Mouse (Mus musculus): ENCODE data around the gene Slc9a3r1.
A peak's percentile ranks its signal among the peaks of the same experiment; 100 is the strongest.

The Slc9a3r1 gene

DNA sequence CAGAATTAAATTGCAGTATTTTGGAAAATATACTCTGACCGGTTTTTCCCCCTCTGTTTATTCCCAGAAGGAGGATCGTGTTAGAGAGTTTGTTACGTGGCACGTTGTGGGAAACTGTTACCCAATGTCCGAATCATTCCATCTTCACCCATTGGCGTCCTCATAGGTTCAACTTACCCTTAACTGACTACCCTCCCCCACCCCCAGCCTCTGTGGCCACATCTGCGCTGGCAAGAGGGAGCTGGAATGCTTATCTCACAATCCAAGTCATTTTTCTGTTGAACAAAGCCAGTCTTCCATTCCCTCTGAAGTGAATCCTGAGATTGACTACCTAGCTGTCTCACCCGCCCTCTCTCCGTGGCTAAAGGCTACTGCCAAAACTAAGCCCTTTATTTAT, 938 bp upstream of the Slc9a3r1 start:
- DNase-seq (ENCODE audit: low spot score in 2 of 2): no peak

DNA sequence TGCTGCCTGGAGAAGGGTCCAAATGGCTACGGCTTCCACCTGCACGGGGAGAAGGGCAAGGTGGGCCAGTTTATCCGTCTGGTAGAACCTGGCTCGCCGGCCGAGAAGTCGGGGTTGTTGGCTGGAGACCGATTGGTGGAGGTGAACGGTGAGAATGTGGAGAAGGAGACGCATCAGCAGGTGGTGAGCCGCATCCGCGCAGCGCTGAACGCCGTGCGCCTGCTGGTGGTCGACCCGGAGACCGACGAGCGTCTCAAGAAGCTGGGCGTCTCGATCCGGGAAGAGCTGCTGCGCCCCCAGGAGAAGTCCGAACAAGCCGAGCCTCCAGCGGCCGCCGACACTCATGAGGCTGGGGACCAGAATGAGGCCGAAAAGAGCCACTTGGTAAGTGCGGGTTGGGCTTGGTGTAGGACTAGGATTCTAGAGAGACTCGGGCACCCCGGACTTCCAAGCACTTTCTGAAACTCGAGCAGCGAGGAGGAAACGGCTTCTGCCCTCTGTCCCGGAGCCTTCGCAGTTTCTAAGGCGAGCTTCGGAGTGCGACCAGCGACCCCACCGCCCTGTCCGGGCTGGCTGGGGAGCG, 518 bp downstream of the Slc9a3r1 start:
- peak in 1 of 2 experiments; percentile 60 for DNase-seq (ENCODE audit: low spot score in 2 of 2)

DNA sequence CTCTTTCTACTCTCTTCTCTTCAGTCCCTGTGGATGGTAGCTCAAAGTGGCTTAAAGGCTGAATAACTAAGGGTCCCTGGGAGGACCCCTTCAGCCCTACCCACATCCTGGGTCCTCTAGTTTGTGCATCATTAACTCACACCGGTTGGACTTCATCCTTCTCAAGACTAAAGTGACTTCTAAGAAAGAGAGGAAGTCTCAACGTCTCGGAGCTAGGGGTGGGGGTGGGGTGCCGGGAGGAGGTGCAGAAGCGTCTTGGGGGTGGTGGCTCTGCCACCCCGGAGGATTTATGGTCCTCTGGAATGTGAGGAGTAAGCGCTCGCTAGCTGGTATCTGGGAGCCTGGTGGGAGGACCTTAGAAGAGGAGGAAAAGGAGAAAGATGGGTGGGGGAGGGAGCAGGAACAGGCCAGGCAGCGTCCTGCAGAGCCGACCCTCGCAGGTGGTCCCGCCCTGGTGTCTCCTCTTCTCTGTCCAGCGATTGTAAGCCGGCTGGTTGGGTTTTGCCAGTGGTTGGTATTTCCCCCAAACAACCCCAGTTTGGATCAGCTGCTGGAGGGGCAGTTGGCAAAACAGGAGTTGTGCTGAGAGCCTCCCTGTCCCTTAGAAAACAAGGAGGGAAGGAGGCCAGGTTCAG, 1.3 kb downstream of the Slc9a3r1 start:
- no peak for DNase-seq (ENCODE audit: low spot score in 2 of 2)

DNA sequence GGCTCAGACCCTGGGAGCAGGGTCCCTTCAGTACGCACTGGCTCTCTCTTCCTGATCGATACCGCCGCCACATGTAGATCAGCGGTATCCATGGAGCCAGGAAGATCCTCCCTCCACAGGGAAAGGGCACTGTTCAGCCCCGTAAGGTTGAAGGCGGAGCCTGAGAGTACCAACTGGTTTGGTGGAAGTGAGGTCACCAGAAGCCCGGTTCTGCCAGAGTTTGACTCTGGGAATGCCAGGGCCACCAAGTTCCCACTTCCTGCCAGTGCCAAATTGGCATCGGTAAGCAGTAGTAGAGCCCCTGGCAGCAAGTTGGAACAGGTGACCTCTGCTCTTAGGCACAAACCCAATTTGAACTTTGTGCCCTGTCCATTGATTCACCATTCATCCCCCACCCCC, 1.8 kb downstream of the Slc9a3r1 start:
- DNase-seq (ENCODE audit: low spot score in 2 of 2): no peak

DNA sequence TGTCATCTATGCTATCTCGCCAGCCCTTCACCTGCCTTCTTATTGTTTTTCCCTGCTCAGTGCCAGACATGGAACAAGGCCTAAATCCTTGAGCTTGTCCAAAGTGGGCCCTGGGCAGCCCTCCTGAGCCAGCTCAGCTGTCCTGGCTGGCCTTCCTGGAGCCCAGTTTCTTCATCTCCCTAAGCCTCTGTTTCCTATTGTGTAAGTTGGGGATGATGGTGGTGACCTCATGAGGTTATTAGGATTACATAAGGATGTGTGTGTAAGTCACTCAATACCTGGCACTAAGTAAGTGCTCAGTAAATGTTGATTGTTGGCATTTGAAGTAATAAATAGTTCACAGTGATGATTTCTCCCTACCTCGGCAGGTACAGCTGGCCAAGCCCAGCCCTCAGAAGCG, 3.6 kb downstream of the Slc9a3r1 start:
- no peak for DNase-seq (ENCODE audit: low spot score in 2 of 2)

DNA sequence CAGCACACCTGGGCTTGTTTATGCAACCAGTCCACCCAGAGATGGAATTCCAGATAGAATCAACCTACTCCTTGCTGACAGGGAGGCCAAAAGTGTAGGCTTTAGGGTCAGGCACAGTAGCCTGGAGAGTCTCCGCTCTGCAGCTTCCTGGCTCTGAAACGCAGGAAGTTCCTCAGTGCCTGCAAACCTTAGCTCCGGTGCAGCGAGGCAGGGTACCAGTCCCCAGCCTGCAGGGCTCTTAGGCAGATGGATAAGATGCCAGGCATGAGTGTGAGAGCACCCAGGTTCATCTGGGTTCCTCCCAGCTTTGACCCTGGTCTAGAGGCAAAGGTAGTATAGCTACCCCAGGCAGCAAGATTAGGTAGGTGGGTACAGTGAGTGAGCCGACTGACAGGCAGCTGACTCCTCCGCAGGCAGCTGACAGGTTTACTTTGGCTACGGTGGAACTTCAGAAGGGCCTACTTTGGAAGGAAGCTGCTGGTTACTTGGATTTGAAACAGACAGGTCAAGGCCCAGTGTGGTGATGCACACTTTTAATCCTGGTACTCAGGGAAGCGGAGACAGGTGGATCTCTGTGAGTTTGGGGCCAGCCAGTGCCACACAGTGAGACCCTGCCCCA, 4.6 kb downstream of the Slc9a3r1 start:
- no peak for DNase-seq (ENCODE audit: low spot score in 2 of 2)

DNA sequence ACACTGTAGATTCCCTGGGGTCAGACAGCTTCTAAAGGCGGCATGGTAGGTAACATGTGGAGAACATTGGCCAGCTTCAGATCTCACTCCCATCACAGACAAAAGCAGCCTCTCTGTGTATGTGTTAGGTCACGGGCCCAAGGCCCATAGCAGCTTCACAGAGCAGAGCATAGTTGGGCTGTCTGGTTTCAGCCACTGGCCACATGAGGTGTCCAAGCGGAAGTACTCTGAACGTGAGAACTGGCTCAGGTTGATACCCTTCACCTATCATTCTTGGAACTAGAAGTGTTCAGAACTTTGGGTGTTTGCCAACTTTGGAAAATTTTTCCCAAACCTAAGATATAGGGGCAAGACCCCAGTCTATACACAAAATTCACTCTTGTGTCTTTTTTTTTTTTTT, 6.3 kb downstream of the Slc9a3r1 start:
- DNase-seq (ENCODE audit: low spot score in 2 of 2): no peak

DNA sequence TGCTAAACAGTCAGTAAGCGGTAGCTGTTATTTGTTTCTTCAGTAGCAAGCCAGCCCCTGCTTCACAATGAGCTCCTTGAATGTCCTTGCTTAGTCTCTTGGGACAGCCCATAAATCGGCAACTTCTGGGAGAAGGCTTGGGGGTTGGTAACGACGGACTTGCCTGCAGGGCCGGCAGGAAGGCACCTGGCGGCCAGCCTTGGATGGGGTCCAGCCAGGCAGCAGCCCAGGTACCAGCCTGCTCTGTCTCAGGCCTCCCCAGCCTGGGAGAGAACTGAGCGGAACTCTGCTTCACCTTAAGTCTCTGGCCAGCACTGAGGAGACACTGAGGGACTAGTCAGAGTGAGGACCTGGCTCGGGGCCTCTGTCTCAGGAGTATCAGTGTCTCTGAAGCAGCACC, 8.0 kb downstream of the Slc9a3r1 start:
- no peak for DNase-seq (ENCODE audit: low spot score in 2 of 2)

DNA sequence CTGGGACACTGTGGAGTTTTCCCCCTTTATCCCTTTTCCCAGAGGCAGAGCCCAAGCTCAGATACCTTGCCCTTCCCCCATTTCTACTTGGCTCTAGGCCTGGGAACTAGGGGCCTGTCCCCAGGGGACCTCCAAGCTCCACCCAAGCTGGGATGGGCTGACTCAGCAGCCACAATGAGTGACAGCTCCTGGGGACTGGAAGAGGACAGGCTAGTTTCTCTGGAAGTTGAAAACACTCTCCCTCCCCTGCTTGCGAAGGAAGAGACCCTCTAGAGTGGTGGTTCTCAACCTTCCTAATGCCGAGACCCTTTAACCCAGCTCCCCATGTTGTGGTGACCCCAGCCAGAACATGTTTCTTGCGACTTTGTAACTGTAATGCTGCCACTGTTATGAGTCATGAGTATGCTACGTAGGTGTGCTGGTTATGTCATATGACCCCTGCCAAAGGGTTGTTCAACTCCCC, 9.7 kb downstream of the Slc9a3r1 start:
- no peak for DNase-seq (ENCODE audit: low spot score in 2 of 2)

DNA sequence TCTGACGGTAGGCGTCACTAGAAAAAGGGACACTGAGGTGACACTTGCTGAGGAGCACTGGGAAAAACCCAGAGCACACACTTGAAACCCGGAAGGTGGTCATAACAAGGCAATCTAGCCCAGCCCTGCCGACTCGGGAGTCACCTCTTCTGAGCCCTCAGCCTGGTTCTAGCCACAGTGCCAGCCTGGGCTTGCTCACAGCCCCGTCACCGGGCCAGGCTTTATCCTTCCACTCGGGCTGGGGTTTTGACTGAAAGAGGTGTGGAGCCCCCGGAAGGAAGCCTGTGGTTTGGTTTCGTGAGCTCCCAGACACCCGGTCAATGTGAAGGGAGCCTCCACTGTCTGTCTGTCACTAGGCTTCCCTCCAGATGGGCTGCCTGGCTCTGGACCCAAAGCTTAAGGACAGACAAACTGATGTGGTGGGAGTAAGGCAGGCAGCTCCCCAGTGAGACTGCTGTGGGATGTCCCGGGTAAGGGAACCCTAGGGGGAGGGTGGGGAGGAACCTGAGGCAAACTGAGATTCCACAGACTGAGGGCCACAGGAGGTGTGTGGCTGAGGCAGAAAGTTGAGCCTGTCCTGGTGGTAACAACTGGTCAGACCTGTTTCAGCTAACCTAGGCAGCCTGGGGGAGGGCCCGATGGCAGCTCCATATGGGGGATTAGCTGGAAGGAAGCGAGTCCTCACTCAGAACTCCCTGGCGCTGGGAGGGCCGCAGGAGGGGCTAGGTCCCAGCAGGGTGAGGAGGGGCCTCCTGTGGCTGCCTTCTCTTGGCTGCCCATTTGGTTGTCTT, 10.6 kb downstream of the Slc9a3r1 start:
- peak; percentile 69 to 71 for DNase-seq (ENCODE audit: low spot score in 2 of 2)

DNA sequence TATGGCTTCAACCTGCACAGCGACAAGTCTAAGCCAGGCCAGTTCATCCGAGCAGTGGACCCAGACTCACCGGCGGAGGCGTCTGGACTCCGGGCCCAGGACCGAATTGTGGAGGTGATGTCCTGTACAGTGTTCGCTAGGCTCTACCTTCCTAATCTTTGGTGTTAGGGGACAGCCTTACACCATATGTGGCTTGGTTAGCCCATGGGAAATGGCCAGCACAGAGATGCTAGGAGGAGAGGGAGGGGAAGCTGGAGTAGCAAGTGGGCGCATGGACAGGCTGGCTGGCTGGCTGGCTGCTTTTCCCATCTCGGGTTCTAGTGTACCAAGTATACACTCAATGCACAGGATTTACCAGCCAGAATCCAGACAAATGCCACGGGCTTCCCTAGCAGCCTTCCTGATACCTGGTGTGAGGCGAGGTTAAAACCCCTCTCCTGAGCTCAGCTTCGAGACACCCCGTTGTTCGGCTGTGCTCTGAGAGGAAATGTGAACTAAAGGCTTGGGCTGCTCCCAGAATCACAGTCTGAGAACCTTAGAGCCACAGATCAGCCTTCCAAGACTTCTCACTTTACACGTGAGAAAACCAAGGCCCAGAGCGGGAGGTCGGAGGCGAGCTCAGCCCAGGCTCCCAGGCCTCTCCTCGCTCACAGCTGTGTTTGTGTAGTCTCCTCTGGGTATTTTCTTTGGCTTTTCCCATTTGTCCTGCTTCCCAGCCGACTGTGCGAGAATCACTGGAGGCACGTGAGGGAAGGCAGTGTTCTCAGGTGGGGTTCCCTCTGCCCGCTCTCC, 13.5 kb downstream of the Slc9a3r1 start:
- DNase-seq (ENCODE audit: low spot score in 2 of 2): no peak

DNA sequence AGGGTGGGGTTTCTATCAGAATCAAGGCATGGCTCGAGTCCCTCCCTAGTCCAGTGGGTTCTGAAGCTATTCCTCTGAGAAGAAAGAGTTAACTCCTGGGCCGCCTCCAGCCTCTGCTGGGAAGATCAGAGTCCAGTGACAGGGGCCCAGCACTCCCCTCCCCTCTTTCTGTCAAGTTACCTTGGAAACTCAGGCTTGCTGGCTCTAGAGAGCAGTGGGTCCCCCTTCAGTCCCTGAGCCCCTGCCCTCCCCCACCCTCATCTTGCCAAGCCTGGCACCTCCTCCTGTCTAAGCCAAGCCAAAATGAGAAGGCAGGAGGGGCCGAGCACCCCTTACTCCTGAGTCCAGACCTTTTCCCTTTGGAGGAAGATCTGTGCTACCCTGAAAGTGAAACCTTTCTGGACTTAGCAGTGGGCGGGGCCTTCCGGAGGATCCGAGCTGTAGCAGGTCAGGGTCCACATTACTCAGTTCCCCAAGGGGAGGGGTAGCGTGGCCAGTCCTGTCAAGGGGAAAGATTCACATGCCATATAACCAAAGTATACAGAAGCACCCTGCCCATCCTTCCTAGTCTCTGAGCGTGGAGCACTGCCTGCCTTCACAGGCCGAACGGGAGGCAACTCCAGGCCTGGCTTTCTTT, 14.5 kb downstream of the Slc9a3r1 start:
- DNase-seq (ENCODE audit: low spot score in 2 of 2): no peak

DNA sequence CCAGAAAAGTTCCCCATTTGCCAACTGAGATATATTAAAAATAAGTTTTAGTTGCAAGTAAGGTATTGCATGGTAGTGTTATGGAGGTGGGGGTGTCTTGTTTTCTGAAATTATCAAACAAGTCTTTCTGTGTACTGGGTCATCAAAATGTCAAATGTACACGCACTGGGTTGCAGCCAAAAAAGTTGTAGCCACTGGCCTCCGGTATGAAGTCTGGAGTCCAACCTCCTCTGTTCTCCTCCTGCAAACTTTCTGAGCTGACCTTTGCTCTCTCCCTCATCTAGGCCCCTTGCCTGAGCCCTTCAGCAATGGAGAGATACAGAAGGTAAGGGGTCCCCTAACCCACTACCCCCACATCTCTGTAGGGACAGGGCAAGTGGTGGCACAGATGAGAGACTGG, 15.6 kb downstream of the Slc9a3r1 start:
- no peak for DNase-seq (ENCODE audit: low spot score in 2 of 2)

DNA sequence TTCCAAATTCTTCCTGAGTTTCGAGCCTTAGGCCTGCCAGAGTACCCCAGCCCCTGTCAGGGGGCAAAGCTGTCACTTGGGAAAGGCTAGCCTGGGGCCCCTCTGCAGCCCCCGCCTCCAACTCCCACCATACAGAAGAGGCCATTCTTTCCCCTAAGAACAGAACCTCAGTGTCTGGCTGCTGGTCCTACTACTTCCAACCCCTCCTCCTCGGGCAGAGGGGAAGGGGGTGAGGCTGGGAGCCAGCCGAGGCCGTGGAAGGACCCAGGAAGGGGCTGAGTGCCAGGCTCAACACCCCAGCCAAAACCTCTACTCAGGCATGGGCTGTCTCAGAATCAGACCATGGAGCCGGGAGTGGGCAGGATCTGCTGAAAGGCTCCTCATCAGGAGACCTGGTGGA, 16.1 kb downstream of the Slc9a3r1 start:
- no peak for DNase-seq (ENCODE audit: low spot score in 2 of 2)

DNA sequence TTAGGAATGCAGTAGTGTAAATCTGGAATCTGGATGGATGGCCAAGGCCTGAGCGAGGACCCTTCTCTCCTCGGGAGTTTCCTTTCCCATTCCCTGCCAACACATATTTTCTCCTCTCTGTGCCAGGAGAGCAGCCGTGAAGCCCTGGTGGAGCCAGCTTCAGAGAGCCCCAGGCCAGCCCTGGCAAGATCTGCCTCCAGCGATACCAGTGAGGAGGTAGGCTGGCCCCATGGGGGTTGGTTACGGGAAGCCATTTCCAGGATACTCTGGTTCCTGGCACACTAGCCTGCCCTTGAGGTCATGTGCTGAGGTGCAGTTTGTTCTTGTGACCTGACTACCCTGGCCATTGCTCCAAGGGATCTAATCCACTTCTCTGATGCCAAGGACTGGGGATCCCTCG, 16.7 kb downstream of the Slc9a3r1 start:
- DNase-seq (ENCODE audit: low spot score in 2 of 2): no peak

DNA sequence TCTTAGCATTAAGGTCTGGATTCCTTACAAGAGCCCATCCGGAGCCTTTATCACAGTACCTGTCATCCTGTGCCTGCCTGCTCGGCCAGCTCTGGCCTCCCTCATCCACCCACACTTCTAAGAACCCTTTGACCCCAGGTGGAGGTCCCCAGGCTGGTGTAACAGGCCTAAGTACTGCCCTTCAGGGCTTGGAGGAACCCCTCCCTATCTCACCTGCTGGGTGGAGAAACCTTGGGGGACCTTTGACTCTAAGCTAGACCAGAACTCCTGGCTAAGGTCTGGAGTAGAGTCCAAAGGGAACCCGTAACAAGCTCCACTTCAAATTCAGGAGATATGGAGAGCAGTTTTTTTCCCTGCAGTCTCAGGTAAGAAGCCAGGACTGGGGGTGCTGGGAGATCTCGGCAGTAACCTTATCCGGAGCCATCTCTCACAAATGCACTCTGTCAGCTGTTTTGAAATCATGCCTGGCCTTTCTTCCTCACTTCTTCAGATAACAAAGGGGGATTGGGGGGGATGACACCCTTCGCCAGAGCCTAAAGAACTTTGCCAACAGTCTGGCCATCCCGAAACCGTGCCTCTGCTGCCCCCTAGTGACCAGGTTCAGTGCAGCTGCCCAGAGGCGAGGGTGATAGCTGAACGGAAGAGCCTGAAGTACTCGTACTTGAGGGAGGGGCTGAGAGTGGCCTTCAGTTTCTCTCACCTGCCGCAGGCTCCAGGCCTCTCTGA, 18.9 kb downstream of the Slc9a3r1 start:
- peak; percentile 72 to 87 for DNase-seq (ENCODE audit: low spot score in 2 of 2)

DNA sequence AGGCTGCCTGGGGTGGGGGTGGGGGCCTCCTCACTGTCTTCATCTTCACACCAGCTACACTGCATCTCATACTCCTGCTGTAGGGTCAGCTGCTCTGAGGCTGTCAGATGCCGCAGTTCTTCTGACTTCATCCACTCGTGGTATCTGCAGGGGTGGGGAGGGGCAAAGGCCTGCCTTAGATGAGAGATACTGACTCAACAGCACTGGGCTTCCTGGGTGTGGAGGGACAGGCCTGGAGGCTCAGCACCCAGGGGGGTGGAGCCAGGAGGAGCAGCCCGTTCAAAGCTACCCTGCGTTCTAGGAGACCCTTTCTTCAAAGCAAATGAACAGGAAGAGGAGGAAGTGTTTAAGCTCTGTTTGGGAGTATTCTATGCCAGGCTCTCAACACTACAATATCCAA, 21.8 kb downstream of the Slc9a3r1 start:
- DNase-seq (ENCODE audit: low spot score in 2 of 2): no peak

DNA sequence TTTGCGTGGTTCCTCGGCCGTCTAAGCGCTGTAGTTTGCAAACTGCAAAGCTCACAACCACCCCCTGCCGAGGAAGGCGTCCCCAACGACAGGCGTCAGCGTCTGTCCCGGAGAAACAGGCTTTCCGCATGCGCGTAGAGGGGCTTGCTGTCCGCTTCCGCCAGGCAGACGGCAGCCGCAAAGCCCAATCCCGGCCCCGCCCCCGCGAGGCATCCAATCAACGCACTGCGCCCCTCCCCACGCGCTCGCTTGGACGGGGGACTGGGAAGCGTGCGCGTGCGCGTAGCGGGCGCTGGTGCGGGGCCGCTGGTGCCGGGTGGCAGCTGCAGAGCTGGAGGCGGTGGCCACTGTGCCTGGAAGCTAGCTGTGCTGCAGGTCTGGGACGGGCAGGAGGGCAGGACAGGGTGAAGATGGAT, 24.1 kb downstream of the Slc9a3r1 start, which contains the start of gene Tmem104:
Tmem104 (plus strand) TSS at position 264 of the 416 bp plus-strand sequence.
- DNase-seq (ENCODE audit: low spot score in 2 of 2): peak; percentile 98 to 99

DNA sequence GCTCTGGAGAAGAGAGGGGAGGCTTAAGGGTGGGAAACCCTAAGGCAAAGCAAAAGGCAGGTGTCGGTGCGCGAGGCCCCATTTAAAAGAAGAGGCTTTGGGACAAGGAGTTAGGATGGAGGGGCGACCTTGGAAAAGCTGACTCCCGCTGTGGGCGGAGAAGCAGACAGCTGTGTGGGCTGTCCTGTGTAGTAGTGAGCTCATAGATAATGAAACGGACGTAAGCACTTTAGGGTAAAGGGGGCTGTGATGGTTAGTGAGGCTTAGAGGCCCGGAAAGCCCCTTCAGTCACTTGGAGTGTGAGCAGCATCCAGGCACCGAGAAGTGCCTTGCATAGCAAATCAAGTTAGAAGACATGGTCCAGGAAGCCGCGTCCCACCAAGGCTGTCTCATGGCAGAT, 24.6 kb downstream of the Slc9a3r1 start, which contains the start of gene Nat9:
Nat9 (minus strand) TSS at position 167 of the 400 bp plus-strand sequence.
- no peak for DNase-seq (ENCODE audit: low spot score in 2 of 2)

DNA sequence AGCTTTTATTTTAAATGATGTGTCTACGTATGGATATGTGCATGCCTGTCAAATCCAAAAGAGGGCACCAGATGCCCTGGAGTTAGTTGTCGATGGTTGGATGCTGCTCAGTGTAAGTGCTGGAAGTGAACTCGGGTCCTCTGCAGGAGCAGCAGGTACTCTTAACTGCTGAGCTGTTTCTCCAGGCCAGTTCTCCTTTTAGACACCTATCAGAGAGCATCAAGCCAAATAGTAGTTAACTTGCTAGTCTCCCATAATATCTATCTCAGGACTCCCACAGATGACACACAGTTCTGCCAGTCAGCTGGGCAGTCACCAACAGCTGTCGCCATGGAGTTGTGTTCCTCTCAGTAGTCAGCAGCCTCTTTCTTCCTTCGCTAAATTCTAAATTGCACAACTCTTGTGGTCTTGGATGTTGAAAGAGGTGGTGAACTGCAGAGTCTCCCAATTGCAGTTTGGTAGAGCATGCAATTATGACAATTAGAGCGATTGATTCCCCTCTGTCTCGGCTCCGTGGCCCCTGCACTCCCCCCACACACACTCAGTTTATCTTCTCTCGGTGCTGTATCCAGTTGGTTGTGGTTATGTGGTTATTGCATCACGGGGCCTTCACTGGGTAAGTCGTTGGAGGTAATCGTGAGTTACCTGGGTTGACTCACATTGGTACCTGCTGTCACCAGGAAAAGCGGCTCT, 25.5 kb downstream of the Slc9a3r1 start:
- no peak for DNase-seq (ENCODE audit: low spot score in 2 of 2)

Measured in urinary bladder, adult 18-20 months (tissue).